ENCODE assay signal across 23 mouse cellular contexts in the genomic region with DNA sequence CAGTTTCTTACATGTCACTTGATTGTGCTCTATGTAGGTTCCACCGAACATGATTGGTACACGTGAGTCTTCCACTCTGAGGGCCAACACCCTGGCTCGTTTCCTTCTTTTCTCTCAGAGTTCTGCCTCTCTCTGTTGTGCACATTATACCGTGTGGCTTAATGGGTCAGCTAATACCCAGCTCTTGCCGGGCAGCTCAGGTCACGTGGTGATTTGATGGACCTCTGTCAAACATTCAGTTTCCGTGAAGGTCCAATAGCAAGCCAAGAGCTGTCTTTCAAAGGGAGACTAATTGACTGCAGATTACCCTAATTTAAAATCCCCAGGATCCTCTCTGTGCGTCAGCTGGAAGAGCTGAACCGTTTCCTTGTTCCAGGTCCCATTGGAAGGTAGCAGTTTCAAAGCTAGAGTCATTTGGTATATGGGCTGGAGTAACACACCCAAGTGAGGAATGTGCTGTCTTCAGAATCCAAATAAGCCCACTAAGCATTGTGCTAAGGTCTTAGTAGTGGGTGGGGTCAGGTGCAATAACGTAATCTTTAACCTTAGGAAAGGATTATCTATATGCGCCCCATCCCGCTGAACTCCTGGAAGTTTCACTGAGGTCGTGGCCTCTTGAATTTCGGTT. TPM values are rescaled to one million over a fixed set of nuclear protein-coding genes. Genes with fewer than 3 reads are reported as not detected.
A peak's percentile ranks its signal among the peaks of the same experiment; 100 is the strongest.
DNase-seq lines count a peak whose midpoint lies in the region; ATAC-seq lines count a peak whose summit lies in the region.
"Had no signal": no experiment of that assay in that cellular context is flagged by ENCODE, and none has a peak within 500 bp of the region (broad histone marks: within the 10 kb centered on the region; RNA-seq: fewer than 3 reads in every experiment).

No protein-coding gene starts in this region.

- DNase-seq in kidney, adult 9 months = peak; percentile 77
- peak; percentile 75 for DNase-seq in ES-CJ7 (ENCODE audit: low read depth, low spot score)
- DNase-seq in yolk sac, embryonic 10.5 days (ENCODE audit: low spot score) = peak; percentile 6
- no peak for DNase-seq in hindbrain, embryonic 10.5 days (ENCODE audit: low spot score)
- no peak for DNase-seq in embryo, embryonic 10.5 days (ENCODE audit: low spot score)
- DNase-seq: adrenal gland, adult 8-10 months; cerebellum, adult 18-20 months; cerebellum, postnatal 25 days; embryo, embryonic 11 days; gastrocnemius, adult 2 months; heart, postnatal 4 days; lung, adult 18-20 months; lung, postnatal 10 days had no signal

- H3K36me3 ChIP-seq in kidney, embryonic 14.5 days (ENCODE audit: control insufficient read depth, insufficient read depth, low read length) = no peaks in the 10 kb centered on the region
- H3K36me3 ChIP-seq in intestine, embryonic 15.5 days = no peaks in the 10 kb centered on the region
- no peaks in the 10 kb centered on the region for H3K36me3 ChIP-seq in hindbrain, embryonic 10.5 days
- H3K36me3 ChIP-seq: embryonic facial prominence, embryonic 13.5 days; hindbrain, embryonic 15.5 days; limb, embryonic 13.5 days; liver, embryonic 12.5 days; neural tube, embryonic 15.5 days had no signal

- H3K9me3 ChIP-seq in kidney, embryonic 14.5 days (ENCODE audit: control insufficient read depth, low read length) = no peaks in the 10 kb centered on the region
- no peaks in the 10 kb centered on the region for H3K9me3 ChIP-seq in intestine, embryonic 15.5 days
- H3K9me3 ChIP-seq in hindbrain, embryonic 10.5 days = no peaks in the 10 kb centered on the region
- H3K9me3 ChIP-seq: embryonic facial prominence, embryonic 13.5 days; forebrain, embryonic 13.5 days; hindbrain, embryonic 15.5 days; limb, embryonic 13.5 days; liver, embryonic 12.5 days; neural tube, embryonic 15.5 days had no signal

- 71% methylated on average over 14 of the region's 14 CpGs for WGBS in kidney, embryonic 14.5 days
- WGBS in intestine, embryonic 15.5 days = 70% methylated on average over 14 of the region's 14 CpGs
- 81% methylated on average over 14 of the region's 14 CpGs for WGBS in hindbrain, embryonic 10.5 days

- H3K4me3 ChIP-seq in kidney, embryonic 14.5 days (ENCODE audit: low read length) = no peak overlapping the region
- no peak overlapping the region for H3K4me3 ChIP-seq in intestine, embryonic 15.5 days (replicated peaks)
- no peak overlapping the region for H3K4me3 ChIP-seq in hindbrain, embryonic 10.5 days
- H3K4me3 ChIP-seq: embryonic facial prominence, embryonic 13.5 days; erythroblast, embryonic 14.5 days; forebrain, embryonic 13.5 days; gastrocnemius, adult 2 months; hindbrain, embryonic 15.5 days; limb, embryonic 13.5 days; liver, embryonic 12.5 days; neural tube, embryonic 15.5 days had no signal

- H3K9ac ChIP-seq in kidney, embryonic 14.5 days (ENCODE audit: low read depth, low read length) = no peak overlapping the region
- no peak overlapping the region for H3K9ac ChIP-seq in intestine, embryonic 15.5 days
- H3K9ac ChIP-seq: embryonic facial prominence, embryonic 13.5 days; forebrain, embryonic 13.5 days; hindbrain, embryonic 15.5 days; limb, embryonic 13.5 days; liver, embryonic 12.5 days; neural tube, embryonic 15.5 days had no signal

- H3K27ac ChIP-seq in kidney, embryonic 14.5 days (ENCODE audit: low read depth, low read length) = no peak overlapping the region
- no peak overlapping the region for H3K27ac ChIP-seq in intestine, embryonic 15.5 days
- no peak overlapping the region for H3K27ac ChIP-seq in hindbrain, embryonic 10.5 days
- H3K27ac ChIP-seq: embryonic facial prominence, embryonic 13.5 days; forebrain, embryonic 13.5 days; gastrocnemius, adult 2 months; hindbrain, embryonic 15.5 days; limb, embryonic 13.5 days; liver, embryonic 12.5 days; neural tube, embryonic 15.5 days had no signal

- no peaks in the 10 kb centered on the region for H3K4me1 ChIP-seq in kidney, embryonic 14.5 days (ENCODE audit: control insufficient read depth, insufficient read depth, low read length)
- no peaks in the 10 kb centered on the region for H3K4me1 ChIP-seq in intestine, embryonic 15.5 days (replicated peaks)
- peaks cover 10% of the 10 kb centered on the region for H3K4me1 ChIP-seq in hindbrain, embryonic 10.5 days (replicated peaks)
- H3K4me1 ChIP-seq: hindbrain, embryonic 15.5 days; liver, embryonic 12.5 days had no signal

- H3K4me2 ChIP-seq in kidney, embryonic 14.5 days (replicated peaks; ENCODE audit: low read depth, low read length) = no peak overlapping the region
- no peak overlapping the region for H3K4me2 ChIP-seq in intestine, embryonic 15.5 days (replicated peaks)
- H3K4me2 ChIP-seq: embryonic facial prominence, embryonic 13.5 days; forebrain, embryonic 13.5 days; hindbrain, embryonic 15.5 days; limb, embryonic 13.5 days; liver, embryonic 12.5 days; midbrain, embryonic 11.5 days; neural tube, embryonic 15.5 days had no signal

- ATAC-seq in kidney, embryonic 14.5 days (ENCODE audit: low FRiP score, low TSS enrichment) = no peak
- ATAC-seq in intestine, embryonic 15.5 days = peak; percentile 48
- ATAC-seq: forebrain, embryonic 13.5 days; liver, embryonic 12.5 days had no signal

- peaks cover 26% of the 10 kb centered on the region for H3K27me3 ChIP-seq in kidney, embryonic 14.5 days (ENCODE audit: control insufficient read depth, insufficient read depth, low read length)
- H3K27me3 ChIP-seq in intestine, embryonic 15.5 days (replicated peaks) = peaks cover 12% of the 10 kb centered on the region
- H3K27me3 ChIP-seq in hindbrain, embryonic 10.5 days (ENCODE audit: insufficient read depth, poor library complexity, severe bottlenecking) = peaks cover 35% of the 10 kb centered on the region

RNA-seq across cellular contexts. Expression of a gene that starts 3.9 kb away (rescaled TPM):
- polyA plus RNA-seq in kidney, embryonic 14.5 days (2014; fragmentation: Nextera tagmentation; extraction: Ambion mirVana) = 1.3 and 5.1 TPM in 2 replicates
- 52.1 and 61.9 TPM in 2 replicates for polyA plus RNA-seq in intestine, embryonic 15.5 days (2015; fragmentation: Nextera tagmentation; extraction: Ambion mirVana)
- polyA plus RNA-seq in hindbrain, embryonic 10.5 days (2016; fragmentation: Nextera tagmentation; extraction: Ambion mirVana) = not detected in 2 replicates
- polyA plus RNA-seq: erythroblast, embryonic 14.5 days; limb, embryonic 13.5 days; liver, embryonic 12.5 days; midbrain, embryonic 11.5 days had no signal

Comparison
In these comparisons a context has a peak if more than half of its experiments do, and no peak if none do; other contexts are left out.
1. DNase-seq: peak in kidney, adult 9 months (single experiment), ES-CJ7 (single experiment) and yolk sac, embryonic 10.5 days (single experiment); none in hindbrain, embryonic 10.5 days (single experiment) and embryo, embryonic 10.5 days (single experiment).